Mouse (Mus musculus) bone marrow macrophage, adult 2 months (primary cell): ENCODE measurements at regions not wholly inside any gene's neighbourhood (a gene's known extent, or its start where the extent isn't known, plus 50 kb on each side); places are given as distances from the start of the nearest gene placed in this dataset.

ENCODE experiments used
- CTCF ChIP-seq: IDR thresholded peaks from 2 replicates; pipeline ENCODE4 v1.5.1; 2012; ENCODE audit warnings: low read depth, mild to moderate bottlenecking, low read length, moderate library complexity
- POLR2A ChIP-seq: IDR thresholded peaks from 2 replicates; pipeline ENCODE4 v1.6.1; 2012; ENCODE audit warnings: mild to moderate bottlenecking, low read depth, low read length, borderline replicate concordance

- TF ChIP-seq CTCF: no peak
- TF ChIP-seq POLR2A: no peak
These were observed 102.2 kb upstream of the Prdm1 start for GRCm38 (mm10) chr10:44630485-44630884.
